Mouse (Mus musculus) ES-E14 (cell line): ENCODE results near the gene Hoxd11. TPM values are rescaled to one million over a fixed set of nuclear protein-coding genes. Genes with fewer than 3 reads are reported as not detected.

Experiments used
- DNase-seq: peaks from one replicate; pipeline ENCODE4 v3.0.0-alpha.2; 2013; ENCODE audit warnings: low read depth, low spot score
- H3K27ac ChIP-seq: 2 replicates; pipeline ENCODE4 v1.5.1; 2012; ENCODE audit warnings: low read depth, mild to moderate bottlenecking, low read length, moderate library complexity, mixed read lengths; ENCODE audit not compliant: poor library complexity, insufficient read depth, severe bottlenecking
- H3K36me3 ChIP-seq: 2 replicates; pipeline ENCODE4 v1.6.1; 2012; ENCODE audit warnings: mild to moderate bottlenecking, low read length, moderate library complexity, mixed read lengths; ENCODE audit not compliant: control insufficient read depth, poor library complexity, insufficient read depth, severe bottlenecking
- H3K4me1 ChIP-seq, 2 experiments: fragments of 150-350 bp in 1 of 2; sonication (generic) in 1 of 2; 2 replicates each; pipeline ENCODE4 v1.6.1; 2012; ENCODE audit warnings: low read length in 2 of 2, mild to moderate bottlenecking in 1 of 2, mixed read lengths in 1 of 2; ENCODE audit not compliant: control insufficient read depth in 2 of 2, insufficient read depth in 2 of 2, poor library complexity in 1 of 2
- H3K4me3 ChIP-seq, 2 experiments: fragments of 150-350 bp in 1 of 2; sonication (generic) in 1 of 2; 2 replicates each; pipeline ENCODE4 v1.5.1; 2012; ENCODE audit warnings: low read length in 2 of 2, low read depth in 1 of 2, mild to moderate bottlenecking in 1 of 2, mixed read lengths in 1 of 2; ENCODE audit not compliant: insufficient read depth in 1 of 2, poor library complexity in 1 of 2, severe bottlenecking in 1 of 2
- H3K9ac ChIP-seq: 2 replicates; pipeline ENCODE4 v1.6.1; 2012; ENCODE audit warnings: low read depth, mild to moderate bottlenecking, low read length, mixed read lengths; ENCODE audit not compliant: poor library complexity, insufficient read depth, severe bottlenecking
- H3K9me3 ChIP-seq: fragments of 150-350 bp; sonication (generic); 2 replicates; pipeline ENCODE4 v1.6.1; 2012; ENCODE audit warnings: low read depth, mild to moderate bottlenecking, low read length; ENCODE audit not compliant: control insufficient read depth, insufficient read depth
- CHD2 ChIP-seq: IDR thresholded peaks from 2 replicates; pipeline ENCODE4 v1.6.1; 2014; ENCODE audit warnings: mild to moderate bottlenecking, low read depth, low read length, inconsistent platforms
- HCFC1 ChIP-seq: IDR thresholded peaks from 2 replicates; pipeline ENCODE4 v1.6.1; 2012; ENCODE audit warnings: low read length, inconsistent platforms, borderline replicate concordance; ENCODE audit not compliant: insufficient read depth
- MAFK ChIP-seq: IDR thresholded peaks from 2 replicates; pipeline ENCODE4 v1.6.1; 2014; ENCODE audit warnings: mild to moderate bottlenecking, low read depth, low read length, inconsistent platforms; ENCODE audit not compliant: insufficient read depth
- ZC3H11A ChIP-seq: IDR thresholded peaks from 2 replicates; pipeline ENCODE4 v1.6.1; 2012; ENCODE audit warnings: low read depth, mild to moderate bottlenecking, inconsistent platforms, low read length, borderline replicate concordance
- ZNF384 ChIP-seq: IDR thresholded peaks from 2 replicates; pipeline ENCODE4 v1.6.1; 2012; ENCODE audit warnings: low read depth, low read length, inconsistent platforms
- in situ Hi-C, 2 experiments: fragments of 600-800 bp; cut with MboI; formaldehyde crosslinking; loops; one replicate each; pipeline ENCODE4 v1.15.1; 2025; ENCODE audit warnings: low sequenced_read_pairs in 2 of 2, inconsistent platforms in 1 of 2; ENCODE audit not compliant: unreplicated experiment in 2 of 2
- total RNA-seq: library from RNA; depleted of rRNA; stranded (reverse); fragments of 300-350 nt; gene quantifications from 2 replicates; pipeline ENCODE4 v1.2.3, GENCODE M21; 2012

Gene Hoxd11
- total RNA-seq, 1 experiment, result 0.18 TPM

DNA sequence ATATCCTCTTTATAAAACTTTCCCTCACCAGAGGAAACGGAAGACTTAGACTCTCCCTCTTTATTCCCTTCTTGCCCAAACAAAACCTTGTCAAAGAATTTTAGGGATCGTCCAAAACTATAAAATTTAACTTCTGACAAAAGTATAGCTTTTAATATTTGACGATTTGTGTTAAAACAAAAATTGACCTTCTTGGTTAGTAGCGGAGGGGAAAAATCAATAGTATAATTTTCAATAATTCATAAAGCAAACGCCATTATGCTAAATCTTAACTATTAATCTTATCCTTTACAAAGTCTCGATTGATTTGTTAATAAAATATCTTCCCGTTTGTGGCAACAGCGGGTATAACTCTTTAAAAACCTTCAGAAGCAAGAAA is 11.0 kb downstream of the Hoxd11 start:
- Histone ChIP-seq H3K9ac (no peak overlapping the region), H3K36me3 (no peaks in the 10 kb centered on the region), H3K27ac (no peak overlapping the region), H3K4me1 (peaks cover 0 to 1% of the 10 kb centered on the region in 2 experiments; a peak in 1 of 4 replicates), H3K9me3 (no peaks in the 10 kb centered on the region), H3K4me3 (no peak overlapping the region)
- DNase-seq, result no peak
- no peak for TF ChIP-seq HCFC1
- TF ChIP-seq ZNF384, result no peak
- no peak for TF ChIP-seq ZC3H11A
- TF ChIP-seq CHD2, result no peak
- TF ChIP-seq MAFK, result no peak
- in situ Hi-C loops, result loop anchor here in 1 of 2 experiments (5.0 to 25.0 kb wide), 2 partner anchors 47 to 897 kb away; no protein-coding TSS in a partner anchor

- H3K27ac ChIP-seq, result no peak within 1 kb of the TSS
Observed at GRCm38 (mm10) chr2:74691022-74691951, 11.9 kb downstream of the Hoxd11 start, which contains the start of gene Hoxd10. TSS of gene Hoxd10 (plus strand) at chr2:74691924.

GRCm38 (mm10) chr2:74691995-74692807 is 12.8 kb downstream of the Hoxd11 start:
- no peak for TF ChIP-seq ZC3H11A
- TF ChIP-seq CHD2, result no peak
- Histone ChIP-seq H3K4me3 (no peak overlapping the region), H3K9ac (no peak overlapping the region), H3K9me3 (no peaks in the 10 kb centered on the region), H3K4me1 (peaks cover 0 to 1% of the 10 kb centered on the region in 2 experiments; a peak in 1 of 4 replicates), H3K36me3 (no peaks in the 10 kb centered on the region), H3K27ac (no peak overlapping the region)
- in situ Hi-C loops, result loop anchor here in 1 of 2 experiments (5.0 to 25.0 kb wide), 2 partner anchors 45 to 895 kb away; no protein-coding TSS in a partner anchor
- no peak for DNase-seq

More at GRCm38 (mm10) chr2:74691022-74691951, 11.9 kb downstream of the Hoxd11 start, which contains the start of gene Hoxd10:
- no peaks in the 10 kb centered on the region for H3K36me3 ChIP-seq
- no peak for DNase-seq
- H3K4me1 ChIP-seq, result peaks cover 0 to 1% of the 10 kb centered on the region in 2 experiments; a peak in 1 of 4 replicates
- TF ChIP-seq MAFK (no peak), CHD2 (no peak), ZNF384 (no peak), HCFC1 (no peak), ZC3H11A (no peak)
- H3K4me3 ChIP-seq, result peak within 1 kb of the TSS; percentile 39 to 52; a peak in 3 of 4 replicates
- in situ Hi-C loops, result loop anchor here in 1 of 2 experiments (5.0 to 25.0 kb wide), 2 partner anchors 46 to 896 kb away; no protein-coding TSS in a partner anchor
- H3K9ac ChIP-seq, result no peak within 1 kb of the TSS
- no peaks in the 10 kb centered on the region for H3K9me3 ChIP-seq

GRCm38 (mm10) chr2:74692808-74693431 is 13.6 kb downstream of the Hoxd11 start:
- no peak for DNase-seq
- no peak overlapping the region for H3K4me3 ChIP-seq
- H3K27ac ChIP-seq, result no peak overlapping the region
- no peaks in the 10 kb centered on the region for H3K36me3 ChIP-seq
- no peak overlapping the region for H3K9ac ChIP-seq
- TF ChIP-seq ZC3H11A (no peak), ZNF384 (no peak), CHD2 (no peak), HCFC1 (no peak), MAFK (no peak)
- peaks cover 0 to 1% of the 10 kb centered on the region in 2 experiments; a peak in 1 of 4 replicates for H3K4me1 ChIP-seq
- no peaks in the 10 kb centered on the region for H3K9me3 ChIP-seq
- in situ Hi-C loops, result loop anchor here in 1 of 2 experiments (5.0 to 25.0 kb wide), 2 partner anchors 44 to 894 kb away; no protein-coding TSS in a partner anchor
